Mouse (Mus musculus) gastrocnemius, adult 8-10 months (tissue): ENCODE data around the gene Zfp385c. TPM values are rescaled to one million over a fixed set of nuclear protein-coding genes. Genes with fewer than 3 reads are reported as not detected.
"Not testable (repeated sequence)": the region's sequence is repeated elsewhere in the genome, so short reads cannot be mapped to it uniquely, and the experiment has no call there.

Experiments used
- DNase-seq, 2 experiments: peaks; one replicate each; pipeline ENCODE4 v3.0.0; 2022; ENCODE audit warnings: low spot score in 2 of 2
- total RNA-seq, 4 experiments: library from RNA; stranded (reverse); gene quantifications; 2 replicates each; pipeline ENCODE4 v1.2.4; 2022

The Zfp385c gene
- total RNA-seq, 4 experiments from 2014 or later, result 0.11 to 0.58 TPM; not detected in 2

DNA sequence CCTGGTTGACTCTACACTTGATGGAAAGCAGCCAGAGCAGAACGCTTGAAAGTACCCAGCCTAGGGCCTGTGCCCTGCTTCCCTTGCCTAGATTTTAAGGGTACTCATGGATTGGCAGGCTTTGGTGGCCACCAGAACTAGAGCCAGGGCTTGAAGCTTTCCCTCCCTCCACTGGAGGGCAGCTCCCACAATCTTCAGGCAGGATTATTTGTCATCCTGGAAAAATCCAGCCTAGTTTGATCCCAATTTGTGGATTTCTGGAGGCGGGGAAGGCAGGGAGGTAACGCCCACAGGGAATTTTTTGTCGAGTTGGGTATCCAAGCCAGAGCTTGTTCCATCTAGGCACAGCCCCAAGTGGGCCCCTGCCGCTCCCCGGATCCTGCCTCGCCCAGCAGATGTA lies 1.9 kb downstream of the Zfp385c start:
- no peak for DNase-seq

- DNase-seq, result no peak
Observed at GRCm38 (mm10) chr11:100688443-100688842, 3.8 kb downstream of the Zfp385c start.

DNA sequence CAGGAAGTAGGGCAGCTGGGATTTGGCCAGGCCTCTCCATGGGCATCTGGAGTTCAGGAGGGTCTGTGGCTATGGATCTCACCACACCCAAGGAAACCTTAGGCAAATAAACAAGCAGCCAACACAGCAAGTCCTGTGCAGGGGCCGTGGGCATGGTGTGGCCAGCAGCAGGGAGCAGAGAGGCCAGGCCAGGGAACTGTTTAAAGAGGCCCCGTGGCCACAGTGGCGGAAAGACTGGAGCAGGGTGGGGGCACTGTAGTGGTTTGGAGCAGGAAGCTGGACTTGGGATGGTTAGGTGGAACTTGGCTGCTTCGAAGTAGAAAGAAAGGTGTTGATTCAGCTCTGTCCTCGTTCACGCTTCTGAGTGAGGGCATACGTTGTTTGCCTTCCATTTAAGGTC lies 5.0 kb downstream of the Zfp385c start:
- DNase-seq, result no peak

DNA sequence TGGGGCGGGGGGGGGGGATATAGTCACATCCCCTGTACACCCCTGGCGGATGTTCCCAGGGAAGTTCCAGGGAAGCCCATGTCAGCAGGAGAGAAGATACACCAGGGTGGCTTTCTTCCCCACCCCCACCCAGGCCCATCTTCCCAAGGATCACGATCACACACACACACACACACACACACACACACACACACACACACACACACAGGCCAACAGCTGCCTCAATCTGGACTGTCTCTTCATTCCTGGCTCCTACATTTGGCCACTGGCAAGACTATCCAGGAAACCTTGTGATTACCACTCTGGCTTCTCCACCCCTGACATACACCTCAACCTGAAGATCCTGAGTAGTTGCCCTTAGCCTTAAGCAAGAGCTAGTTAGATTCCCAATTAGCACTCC lies 6.9 kb downstream of the Zfp385c start:
- DNase-seq, result no peak

DNA sequence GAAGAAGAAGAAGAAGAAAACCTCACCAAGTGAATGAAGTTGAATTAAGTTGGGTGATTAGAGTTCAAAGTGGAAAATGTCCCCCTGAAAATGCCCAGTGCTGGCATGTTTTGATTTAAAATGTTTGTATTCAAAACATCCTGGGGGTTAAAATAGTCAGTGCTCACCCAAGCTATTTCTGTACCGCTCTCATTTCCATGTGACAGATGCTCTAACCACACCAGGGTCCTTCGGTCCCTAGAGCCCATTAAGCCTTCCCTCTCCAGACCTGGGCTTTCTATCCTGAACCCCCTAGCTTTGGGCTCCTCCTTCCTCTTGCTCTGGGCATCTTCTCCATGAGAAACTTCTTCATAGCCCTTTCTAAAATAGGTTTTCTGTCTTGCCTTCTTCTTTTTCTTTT lies 8.2 kb downstream of the Zfp385c start:
- no peak for DNase-seq

DNA sequence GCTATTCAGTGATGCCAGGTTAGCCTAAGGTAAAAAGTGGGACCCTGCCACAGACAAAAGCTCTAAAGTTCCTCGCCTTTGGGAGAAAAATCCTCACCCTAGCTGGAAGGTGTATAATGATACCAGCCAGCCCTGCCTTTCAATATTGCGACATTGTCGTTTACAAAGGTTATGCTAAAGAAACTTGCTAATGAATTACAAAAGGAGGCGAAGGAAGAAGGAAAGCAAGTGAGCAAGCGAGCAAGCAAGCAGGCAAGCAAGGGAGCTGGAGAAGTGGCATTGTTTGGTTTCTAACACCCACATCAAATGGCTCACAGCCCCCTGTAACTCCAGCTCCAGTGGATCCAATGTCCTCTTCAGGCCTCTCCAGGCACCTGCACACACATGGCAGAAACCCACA lies 9.7 kb downstream of the Zfp385c start:
- DNase-seq, result no peak

- no peak for DNase-seq
Observed at GRCm38 (mm10) chr11:100681826-100682225, 10.4 kb downstream of the Zfp385c start.

GRCm38 (mm10) chr11:100677810-100678209 lies 14.4 kb downstream of the Zfp385c start:
- no peak for DNase-seq

DNA sequence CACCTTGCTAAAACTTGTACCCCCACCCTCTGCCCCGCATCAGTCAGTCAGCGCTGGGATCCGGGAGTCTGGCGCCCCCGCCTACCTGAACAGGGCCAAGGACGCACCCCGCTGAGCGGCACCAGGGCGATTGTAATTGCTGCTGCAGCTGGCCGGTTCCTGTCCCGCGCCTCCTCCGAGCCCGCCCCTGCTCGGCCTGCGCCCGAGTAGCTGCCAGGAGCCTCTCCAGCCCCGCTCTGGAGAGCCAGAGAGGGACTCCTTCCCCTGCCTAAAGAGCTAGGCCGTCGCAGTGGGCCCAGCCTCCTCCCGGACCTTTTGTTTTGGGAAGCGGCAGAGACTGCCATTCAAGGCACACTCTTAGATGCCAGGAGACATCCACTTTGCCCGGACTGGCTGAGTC lies 19.1 kb downstream of the Zfp385c start:
- peak; percentile 48 to 54 for DNase-seq

DNA sequence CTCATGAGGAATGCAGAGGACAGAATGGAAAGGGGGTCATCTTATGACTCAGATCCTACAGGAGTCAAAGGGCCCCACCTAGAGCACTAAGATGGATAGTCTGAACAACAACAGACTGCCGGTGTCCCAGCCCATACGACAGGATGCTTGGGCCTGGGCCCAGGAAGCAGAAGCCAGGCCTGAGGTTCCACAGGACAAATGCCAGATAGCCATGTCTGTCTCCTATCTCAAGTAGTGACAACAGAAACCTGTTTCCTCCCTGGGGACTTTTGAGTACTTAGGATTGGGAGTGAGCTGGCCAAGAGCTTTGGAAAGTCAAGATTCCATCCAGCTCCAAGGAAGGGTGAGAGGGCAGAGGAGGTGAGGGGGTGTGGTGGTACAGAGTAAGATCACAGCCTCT lies 20.3 kb downstream of the Zfp385c start:
- no peak for DNase-seq

GRCm38 (mm10) chr11:100671049-100671448 lies 21.2 kb downstream of the Zfp385c start:
- no peak for DNase-seq

DNA sequence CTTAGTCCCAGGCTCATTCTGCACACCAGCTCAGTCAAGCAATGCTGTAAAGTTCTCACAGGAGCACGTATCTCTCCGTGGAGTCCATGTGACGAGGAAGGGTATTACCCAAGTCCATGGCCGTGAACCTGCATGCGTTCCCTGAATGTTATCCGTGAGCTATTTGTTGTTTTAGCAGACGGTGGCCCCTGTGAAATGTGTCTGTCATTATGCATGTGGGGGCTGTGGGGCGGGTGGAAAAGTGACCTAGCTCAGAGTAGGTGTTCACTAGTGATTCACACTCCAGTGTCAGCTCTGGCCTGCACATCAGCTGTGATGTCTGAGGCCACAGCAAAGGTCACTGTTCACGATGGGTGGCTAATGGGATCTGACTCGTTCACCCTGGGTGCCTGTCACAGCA lies 32.4 kb downstream of the Zfp385c start:
- no peak for DNase-seq

DNA sequence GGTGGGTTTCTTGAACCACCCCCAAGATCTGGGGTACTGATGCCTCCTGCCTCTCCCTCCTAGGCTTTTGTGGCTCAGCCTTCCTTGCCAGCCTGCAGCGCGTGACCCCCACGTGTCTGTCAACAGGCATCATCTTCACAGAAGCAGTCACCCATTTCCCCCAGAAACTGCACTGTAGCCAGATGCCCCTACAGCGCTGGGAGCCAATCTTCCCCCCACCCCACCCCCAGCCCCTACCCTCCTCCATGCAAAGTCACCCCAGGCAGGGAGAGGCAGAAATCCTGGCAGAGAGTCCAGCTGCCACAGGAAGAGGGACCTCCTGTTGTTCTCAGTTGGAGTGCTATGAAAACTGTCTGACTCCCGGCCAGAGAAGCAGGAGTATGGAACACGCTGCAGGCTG lies 35.8 kb downstream of the Zfp385c start:
- no peak for DNase-seq

- DNase-seq, result not testable (repeated sequence)
Observed at GRCm38 (mm10) chr11:100655589-100655988, 36.7 kb downstream of the Zfp385c start.

GRCm38 (mm10) chr11:100651748-100652147 lies 40.5 kb downstream of the Zfp385c start:
- DNase-seq, result no peak

- no peak for DNase-seq
Observed at GRCm38 (mm10) chr11:100651205-100651604, 41.0 kb downstream of the Zfp385c start.

DNA sequence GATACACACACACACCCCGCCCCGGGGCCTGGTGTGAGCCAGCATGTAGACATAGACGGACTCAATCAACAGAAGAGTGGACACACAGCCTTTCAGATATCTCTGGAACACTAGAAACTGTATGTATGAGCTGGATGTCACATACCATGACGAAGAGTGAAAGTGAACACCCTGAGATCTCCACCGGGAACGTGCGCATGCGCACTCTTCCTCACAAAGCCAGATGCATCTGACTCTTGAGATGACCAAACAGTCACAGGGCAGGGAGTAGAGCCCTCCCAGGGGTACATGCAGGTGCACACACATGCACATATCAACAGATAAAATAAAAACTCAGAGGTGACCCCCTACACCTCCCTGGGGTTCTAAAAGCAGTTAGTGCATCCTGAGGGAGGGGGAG lies 43.9 kb downstream of the Zfp385c start:
- DNase-seq, result no peak

- DNase-seq, result no peak
Observed at GRCm38 (mm10) chr11:100646265-100646664, 46.0 kb downstream of the Zfp385c start.

DNA sequence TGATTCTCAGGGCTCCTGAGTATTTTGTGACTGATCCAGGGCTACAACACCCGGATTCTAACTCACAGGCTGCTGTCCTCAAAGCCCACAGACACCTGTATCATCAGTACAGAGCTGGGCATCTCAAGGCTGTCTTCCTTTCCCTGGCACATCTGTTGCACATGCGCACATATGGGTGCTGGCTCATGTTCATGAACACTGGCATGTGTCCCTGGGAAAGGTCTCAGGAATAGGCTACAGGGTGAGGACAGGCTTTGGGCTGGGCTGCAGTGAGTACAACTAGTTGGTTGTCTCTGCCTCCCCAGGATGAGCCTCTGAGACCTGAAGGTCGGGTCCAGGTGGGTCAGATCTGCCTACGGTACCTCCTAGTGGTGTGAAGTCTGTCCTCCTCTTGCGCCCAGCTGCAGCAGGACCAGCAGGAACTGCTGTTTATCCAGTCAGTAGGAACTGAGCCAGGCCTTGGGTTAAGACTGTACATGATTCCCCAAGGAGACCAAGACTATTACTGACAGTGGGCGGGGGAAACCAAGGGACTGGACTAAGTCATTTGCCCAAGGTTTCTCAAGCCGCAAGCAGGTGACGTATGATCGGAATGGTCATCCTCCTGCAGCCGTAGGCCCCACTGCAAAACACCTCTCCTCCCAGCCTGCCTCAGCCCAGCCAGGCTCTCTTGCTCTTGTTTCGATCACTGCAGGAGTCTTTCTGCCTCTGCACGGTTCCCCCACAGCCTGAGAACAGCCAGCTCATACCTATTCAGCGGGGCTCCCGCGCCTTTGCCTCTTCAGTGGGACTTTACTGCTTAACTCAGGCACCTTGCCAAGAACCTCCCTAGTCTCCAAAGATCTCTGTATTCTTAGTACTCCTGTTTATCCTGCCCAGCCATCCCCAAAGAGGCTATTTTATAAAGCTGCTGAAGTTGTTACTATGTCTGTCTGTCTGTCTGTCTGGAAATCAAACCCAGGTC lies 48.4 kb downstream of the Zfp385c start:
- no peak for DNase-seq

DNA sequence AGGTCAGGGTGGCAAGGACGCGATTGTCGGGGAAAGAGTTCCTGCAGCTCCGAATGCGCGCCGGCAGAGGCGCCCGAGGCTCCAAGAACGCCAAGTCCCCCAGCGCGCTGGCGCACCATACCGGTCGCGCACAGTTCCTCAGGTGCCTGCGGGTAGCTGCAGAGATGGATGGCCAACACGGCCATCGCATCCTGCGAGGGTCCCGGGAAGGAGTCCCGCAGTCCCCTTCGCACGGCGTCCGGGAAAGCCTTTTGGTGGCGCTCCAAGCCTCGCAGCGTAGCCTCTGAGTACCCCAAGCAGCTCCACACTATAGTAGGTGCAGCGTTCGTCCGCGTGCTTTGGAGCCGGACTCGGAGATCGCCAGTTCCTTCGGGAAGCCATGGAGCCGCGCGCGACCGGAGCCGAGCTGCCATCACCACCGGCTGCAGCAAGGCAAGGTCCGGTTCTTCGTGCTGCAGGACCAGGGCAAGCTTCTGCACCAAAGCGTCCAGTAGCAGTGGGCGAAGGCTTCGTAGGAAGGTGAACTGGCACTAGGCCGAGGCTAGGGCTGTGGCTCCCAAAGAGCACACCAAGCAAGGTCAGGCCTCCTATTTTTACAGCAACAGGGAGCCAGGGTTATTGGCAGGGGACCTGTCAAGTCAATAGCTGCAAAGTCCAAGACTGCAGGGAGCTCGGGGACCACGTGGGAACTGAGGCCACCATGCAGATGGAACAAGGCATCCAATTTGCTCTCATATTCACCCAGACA lies 51.9 kb downstream of the Zfp385c start:
- no peak for DNase-seq

DNA sequence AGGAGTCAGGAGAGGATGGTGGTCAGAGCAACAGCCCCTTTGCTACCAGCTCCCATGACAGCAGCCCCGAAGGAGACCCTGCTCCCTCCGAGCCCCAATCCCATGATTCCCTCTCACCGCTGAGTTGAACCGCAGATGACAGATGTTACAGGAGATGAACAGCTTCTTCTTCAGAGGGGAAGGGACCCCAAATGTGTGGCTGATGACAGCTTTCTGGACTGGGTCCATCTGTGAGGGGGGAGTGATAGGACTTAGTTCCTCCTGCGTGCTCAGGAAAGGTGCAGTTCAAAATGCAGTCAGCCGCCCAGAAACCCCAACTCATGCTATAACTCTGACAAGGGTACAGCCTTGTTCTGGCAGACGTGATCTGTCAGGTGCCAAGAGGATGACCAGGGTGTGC lies 57.7 kb downstream of the Zfp385c start:
- DNase-seq, result no peak

- DNase-seq, result no peak
Observed at GRCm38 (mm10) chr11:100628862-100629352, 63.3 kb downstream of the Zfp385c start.
